Mouse (Mus musculus): ENCODE results near the gene Dnah14. TPM values are rescaled to one million over a fixed set of nuclear protein-coding genes. Genes with fewer than 3 reads are reported as not detected.

The Dnah14 gene
- polyA plus RNA-seq, 1 experiment from 2014 or later: 1.9 TPM

DNA sequence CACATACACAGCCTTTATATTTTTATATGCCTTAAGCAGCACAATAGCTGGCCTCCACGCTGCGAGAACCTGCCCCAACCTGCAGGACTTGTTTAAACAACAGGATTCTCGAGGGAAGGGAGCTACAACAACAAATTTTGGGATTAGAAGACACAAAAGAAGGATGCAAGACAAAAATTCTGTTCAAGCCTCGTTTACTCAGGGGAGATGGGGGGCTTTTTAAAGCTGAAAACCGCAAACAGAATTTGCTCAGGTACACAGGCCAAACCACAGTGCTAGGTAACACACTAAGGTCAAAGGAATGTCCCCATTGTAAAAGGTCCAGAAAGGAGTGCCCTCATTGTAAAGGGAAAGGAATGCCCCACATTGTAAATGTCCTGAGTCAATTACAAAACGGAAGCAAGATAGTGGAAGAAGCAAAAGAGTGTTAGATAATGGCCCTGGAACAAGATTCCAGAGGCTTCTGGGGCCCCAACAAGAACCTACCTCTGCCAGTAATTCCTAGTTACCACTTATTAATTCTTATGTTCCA, 46.9 kb downstream of the Dnah14 start:
- 66% methylated on average over 6 of the region's 6 CpGs for WGBS
- H3K4me1 ChIP-seq: no peaks in the 10 kb centered on the region; the same call in 1 of the 2 replicates
- no peaks in the 10 kb centered on the region for H3K27me3 ChIP-seq (ENCODE audit: low read depth, poor library complexity, severe bottlenecking)
- no peaks in the 10 kb centered on the region for H3K36me3 ChIP-seq
- H3K27ac ChIP-seq (replicated peaks): no peak overlapping the region
- H3K4me3 ChIP-seq: no peak overlapping the region
- H3K9me3 ChIP-seq (replicated peaks): no peaks in the 10 kb centered on the region
- DNase-seq (ENCODE audit: low spot score): no peak

DNA sequence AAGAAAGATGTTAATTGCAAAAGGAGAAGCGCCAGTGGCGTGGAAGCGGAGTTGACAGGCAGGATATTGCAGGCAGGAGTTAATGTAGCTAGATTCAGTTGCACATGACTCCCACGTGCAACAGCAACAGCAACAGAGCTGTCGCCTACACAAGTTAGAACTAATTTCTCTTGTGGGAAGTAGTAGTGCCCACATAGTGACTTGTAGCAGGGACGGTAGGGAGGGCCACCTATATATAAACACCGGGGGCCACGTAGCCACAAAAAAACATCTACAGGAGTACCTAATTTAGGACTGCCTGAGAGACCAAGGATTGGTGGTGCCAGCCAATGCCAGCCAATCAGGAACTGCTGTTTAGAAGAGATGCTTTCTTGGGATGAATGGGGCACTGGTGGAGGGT, 48.5 kb downstream of the Dnah14 start:
- DNase-seq (ENCODE audit: low spot score): no peak
- Histone ChIP-seq H3K27me3 (ENCODE audit: low read depth, poor library complexity, severe bottlenecking) (no peaks in the 10 kb centered on the region), H3K27ac (replicated peaks) (no peak overlapping the region), H3K36me3 (no peaks in the 10 kb centered on the region), H3K9me3 (replicated peaks) (no peaks in the 10 kb centered on the region), H3K4me1 (no peaks in the 10 kb centered on the region; the same call in 1 of the 2 replicates), H3K4me3 (no peak overlapping the region)
- 92% methylated on average over 8 of the region's 8 CpGs for WGBS

DNA sequence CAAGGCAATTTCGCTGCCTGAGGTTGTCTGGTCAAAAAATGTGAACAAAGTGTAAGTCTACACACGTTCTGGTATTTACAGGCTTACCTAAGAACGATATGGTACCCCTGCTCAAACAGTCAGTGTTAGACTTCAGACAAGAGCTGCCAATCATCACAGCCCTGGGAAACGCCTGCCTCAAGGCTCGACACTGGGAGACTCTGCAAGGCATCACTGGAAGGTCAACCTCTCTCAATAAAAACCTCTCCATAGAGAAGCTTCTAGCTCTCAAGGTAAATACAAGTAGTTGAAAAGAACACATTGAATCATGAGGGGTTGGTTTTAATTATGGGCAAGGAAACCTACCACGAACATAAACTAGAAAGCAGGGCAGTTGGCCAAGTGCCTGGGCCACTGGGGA, 51.9 kb downstream of the Dnah14 start:
- no peak overlapping the region for H3K4me3 ChIP-seq
- no peaks in the 10 kb centered on the region for H3K27me3 ChIP-seq (ENCODE audit: low read depth, poor library complexity, severe bottlenecking)
- no peaks in the 10 kb centered on the region; the same call in 1 of the 2 replicates for H3K4me1 ChIP-seq
- no peak overlapping the region for H3K27ac ChIP-seq (replicated peaks)
- DNase-seq (ENCODE audit: low spot score): no peak
- H3K9me3 ChIP-seq (replicated peaks): no peaks in the 10 kb centered on the region
- H3K36me3 ChIP-seq: no peaks in the 10 kb centered on the region
- 76% methylated on average over 6 of the region's 6 CpGs for WGBS

DNA sequence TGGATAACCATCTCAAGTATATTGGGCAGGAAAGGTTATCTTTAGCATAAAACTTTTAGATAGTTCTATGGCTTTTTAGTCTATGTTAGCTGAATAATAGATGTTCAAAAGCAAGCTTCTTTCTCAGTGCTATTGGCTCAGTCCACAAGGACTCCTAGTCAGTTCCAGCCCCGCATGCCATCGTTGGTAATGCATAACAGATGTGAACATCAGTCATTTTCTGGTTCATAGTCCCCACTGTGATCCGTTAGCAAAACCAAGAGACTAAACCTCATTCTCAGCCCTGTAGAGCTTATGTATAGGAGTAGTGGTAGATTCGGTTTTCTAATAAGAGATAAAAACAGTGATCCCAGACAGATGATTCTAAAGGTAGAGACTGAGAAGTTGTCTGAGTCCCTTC, 55.0 kb downstream of the Dnah14 start:
- no peak overlapping the region for H3K27ac ChIP-seq (replicated peaks)
- H3K4me3 ChIP-seq: no peak overlapping the region
- no peaks in the 10 kb centered on the region for H3K9me3 ChIP-seq (replicated peaks)
- no peak for DNase-seq (ENCODE audit: low spot score)
- H3K27me3 ChIP-seq (ENCODE audit: low read depth, poor library complexity, severe bottlenecking): no peaks in the 10 kb centered on the region
- WGBS: 75% methylated on average over 4 of the region's 4 CpGs
- no peaks in the 10 kb centered on the region for H3K4me1 ChIP-seq
- H3K36me3 ChIP-seq: no peaks in the 10 kb centered on the region

DNA sequence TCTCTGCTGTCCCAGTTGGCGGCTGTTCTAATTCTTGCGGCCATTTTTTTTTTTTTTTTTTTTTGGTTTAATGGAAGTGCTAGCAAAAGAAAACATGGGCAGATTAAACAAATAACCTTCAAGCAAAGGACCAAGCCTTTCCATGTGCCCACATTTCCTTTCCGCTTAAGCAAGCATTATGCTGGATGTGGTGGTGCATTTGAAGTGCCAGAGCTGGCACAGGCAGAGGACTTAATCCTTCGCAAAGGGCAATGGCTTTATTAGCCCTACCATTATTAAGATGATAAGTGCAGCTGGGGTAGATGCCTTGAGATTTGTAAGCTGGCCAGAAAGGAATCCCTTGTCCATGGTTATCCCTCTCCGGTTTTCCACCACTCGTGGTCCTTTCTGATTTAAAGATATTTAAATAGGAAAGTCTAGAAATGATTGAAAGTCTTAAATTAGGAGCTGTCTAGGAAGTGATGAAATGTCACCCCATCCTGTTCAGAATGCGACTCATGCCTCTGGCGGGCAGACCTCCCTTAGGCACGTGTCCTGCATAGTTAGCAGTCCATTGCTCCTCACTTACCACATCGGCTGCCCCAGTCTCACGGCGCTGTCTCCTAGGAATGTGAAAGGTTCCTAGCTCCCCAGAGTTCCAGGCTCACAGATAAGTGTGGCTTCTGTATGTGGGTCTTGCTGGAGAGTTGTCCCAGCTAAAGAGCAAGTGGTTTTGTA, 61.8 kb downstream of the Dnah14 start:
- no peak for DNase-seq (ENCODE audit: low spot score)
- no peak overlapping the region for H3K27ac ChIP-seq (replicated peaks)
- no peak overlapping the region for H3K4me3 ChIP-seq
- no peaks in the 10 kb centered on the region for H3K9me3 ChIP-seq (replicated peaks)
- H3K4me1 ChIP-seq: no peaks in the 10 kb centered on the region
- no peaks in the 10 kb centered on the region for H3K36me3 ChIP-seq
- H3K27me3 ChIP-seq (ENCODE audit: low read depth, poor library complexity, severe bottlenecking): no peaks in the 10 kb centered on the region
- 89% methylated on average over 12 of the region's 12 CpGs for WGBS

DNA sequence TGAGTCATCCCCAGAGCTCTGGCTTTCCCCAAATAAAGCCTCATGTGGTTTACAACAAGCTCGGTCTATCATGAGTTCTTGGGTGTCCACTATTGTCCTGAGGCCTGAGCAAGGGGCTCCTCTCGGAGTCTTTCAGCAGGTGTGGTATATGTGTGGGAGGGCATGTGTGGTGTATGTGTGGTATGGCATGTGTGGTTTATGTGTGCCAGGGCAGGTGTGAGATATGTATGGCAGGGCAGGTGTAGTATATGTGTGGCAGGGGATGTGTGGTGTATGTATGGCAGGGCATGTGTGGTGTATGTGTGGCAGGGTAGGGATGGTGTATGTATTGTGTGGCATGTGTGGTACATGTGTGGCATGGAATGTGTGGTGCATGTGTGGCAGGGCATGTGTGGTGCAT, 64.0 kb downstream of the Dnah14 start:
- WGBS: 87% methylated on average over 2 of the region's 2 CpGs
- no peaks in the 10 kb centered on the region for H3K9me3 ChIP-seq (replicated peaks)
- H3K27ac ChIP-seq (replicated peaks): no peak overlapping the region
- no peaks in the 10 kb centered on the region for H3K27me3 ChIP-seq (ENCODE audit: low read depth, poor library complexity, severe bottlenecking)
- no peaks in the 10 kb centered on the region for H3K36me3 ChIP-seq
- no peak overlapping the region for H3K4me3 ChIP-seq
- DNase-seq (ENCODE audit: low spot score): no peak
- H3K4me1 ChIP-seq: no peaks in the 10 kb centered on the region

DNA sequence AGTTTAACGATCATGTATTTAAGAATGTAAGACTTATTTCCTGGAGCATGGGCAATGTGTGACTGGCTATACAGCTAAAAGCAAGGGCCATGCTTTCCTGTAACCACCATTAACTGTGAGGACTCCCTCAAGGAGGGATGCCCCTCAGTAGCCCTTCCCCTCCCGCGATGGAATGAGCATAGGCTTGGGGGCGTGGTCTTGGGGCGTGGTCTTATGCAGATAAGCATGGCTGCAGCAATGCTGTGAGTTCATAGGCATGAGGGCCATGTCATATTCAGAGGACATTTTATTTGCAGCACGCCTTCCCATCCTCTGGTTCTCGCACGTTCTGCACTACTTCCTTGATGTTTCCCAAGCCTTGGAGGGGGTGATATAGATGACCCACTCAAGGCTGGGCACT, 71.1 kb downstream of the Dnah14 start:
- Histone ChIP-seq H3K36me3 (no peaks in the 10 kb centered on the region), H3K9me3 (replicated peaks) (no peaks in the 10 kb centered on the region), H3K4me3 (no peak overlapping the region), H3K4me1 (no peaks in the 10 kb centered on the region), H3K27ac (replicated peaks) (no peak overlapping the region), H3K27me3 (ENCODE audit: low read depth, poor library complexity, severe bottlenecking) (no peaks in the 10 kb centered on the region)
- no peak for DNase-seq (ENCODE audit: low spot score)
- 47% methylated on average over 8 of the region's 8 CpGs for whole genome bisulfite sequencing

DNA sequence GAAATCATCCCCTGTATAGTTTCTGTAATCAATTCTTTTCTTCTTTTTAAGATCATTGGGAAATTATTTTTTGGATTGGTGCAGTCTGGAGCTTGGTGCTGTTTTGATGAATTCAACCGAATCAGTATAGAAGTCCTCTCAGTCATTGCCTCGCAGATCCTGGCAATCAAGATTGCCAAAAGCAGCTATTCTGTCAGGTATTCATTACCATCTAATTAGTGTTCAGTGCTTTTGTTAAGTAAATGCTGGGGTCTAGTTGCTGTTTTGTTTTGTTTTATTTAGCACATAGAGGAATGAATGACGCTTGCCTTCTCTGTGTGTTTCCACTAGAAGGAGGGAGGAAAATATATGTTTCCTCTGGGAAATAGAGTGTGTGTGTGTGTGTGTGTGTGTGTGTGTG, 77.1 kb downstream of the Dnah14 start:
- Histone ChIP-seq H3K9me3 (replicated peaks) (no peaks in the 10 kb centered on the region), H3K4me1 (peaks cover 5% of the 10 kb centered on the region; the same call in 1 of the 2 replicates), H3K27me3 (ENCODE audit: low read depth, poor library complexity, severe bottlenecking) (no peaks in the 10 kb centered on the region), H3K4me3 (no peak overlapping the region), H3K36me3 (no peaks in the 10 kb centered on the region), H3K27ac (replicated peaks) (no peak overlapping the region)
- 64% methylated on average over 3 of the region's 3 CpGs for WGBS
- no peak for DNase-seq (ENCODE audit: low spot score)

DNA sequence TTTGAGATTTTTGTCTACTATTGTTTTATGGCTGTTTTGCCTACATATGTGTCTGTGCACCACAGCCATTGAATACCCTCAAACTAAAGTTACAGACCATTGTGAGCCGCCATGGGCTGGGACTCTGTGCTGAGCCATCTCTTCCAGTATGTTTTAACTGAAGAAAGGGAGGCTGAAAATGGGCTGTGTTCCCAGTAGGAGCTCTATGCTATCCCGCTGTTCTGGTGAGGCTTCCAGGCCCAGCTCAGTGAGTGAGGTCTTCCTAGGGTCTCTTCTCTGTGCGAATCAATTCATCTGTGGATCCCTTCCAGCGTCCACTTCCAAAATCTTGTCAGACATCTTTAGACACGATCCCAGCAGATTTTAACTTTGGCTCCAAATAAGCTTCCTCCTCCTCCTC, 80.1 kb downstream of the Dnah14 start:
- Histone ChIP-seq H3K36me3 (no peaks in the 10 kb centered on the region), H3K4me1 (peaks cover 5% of the 10 kb centered on the region; the same call in 1 of the 2 replicates), H3K27me3 (ENCODE audit: low read depth, poor library complexity, severe bottlenecking) (no peaks in the 10 kb centered on the region), H3K27ac (replicated peaks) (no peak overlapping the region), H3K4me3 (no peak overlapping the region), H3K9me3 (replicated peaks) (no peaks in the 10 kb centered on the region; the same call in 1 of the 2 replicates)
- 86% methylated on average over 5 of the region's 5 CpGs for WGBS
- DNase-seq (ENCODE audit: low spot score): no peak

DNA sequence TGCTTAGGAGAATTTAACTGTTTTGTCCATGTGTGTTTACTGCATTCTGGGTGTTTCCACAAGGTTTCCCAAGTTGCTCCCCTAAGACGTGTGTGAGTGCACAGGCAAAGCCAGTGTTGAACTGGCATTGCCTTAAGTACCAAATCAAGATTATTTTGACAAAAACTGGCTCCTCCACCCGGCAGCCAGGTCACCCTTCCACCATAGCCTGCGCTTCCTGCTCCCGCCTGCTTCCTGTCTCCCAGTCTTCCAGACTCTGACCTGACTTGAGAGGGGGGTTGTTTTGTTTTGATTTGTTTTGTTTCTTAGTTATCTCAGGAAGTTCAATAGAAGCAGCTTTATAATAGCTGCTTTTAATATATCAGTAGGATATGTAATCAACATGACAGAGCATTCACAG, 90.4 kb downstream of the Dnah14 start:
- no peaks in the 10 kb centered on the region for H3K9me3 ChIP-seq (replicated peaks)
- H3K36me3 ChIP-seq: no peaks in the 10 kb centered on the region
- no peaks in the 10 kb centered on the region for H3K4me1 ChIP-seq
- DNase-seq (ENCODE audit: low spot score): no peak
- no peak overlapping the region for H3K27ac ChIP-seq (replicated peaks)
- H3K27me3 ChIP-seq (ENCODE audit: low read depth, poor library complexity, severe bottlenecking): no peaks in the 10 kb centered on the region
- H3K4me3 ChIP-seq: no peak overlapping the region
- WGBS: 64% methylated on average over 4 of the region's 4 CpGs

DNA sequence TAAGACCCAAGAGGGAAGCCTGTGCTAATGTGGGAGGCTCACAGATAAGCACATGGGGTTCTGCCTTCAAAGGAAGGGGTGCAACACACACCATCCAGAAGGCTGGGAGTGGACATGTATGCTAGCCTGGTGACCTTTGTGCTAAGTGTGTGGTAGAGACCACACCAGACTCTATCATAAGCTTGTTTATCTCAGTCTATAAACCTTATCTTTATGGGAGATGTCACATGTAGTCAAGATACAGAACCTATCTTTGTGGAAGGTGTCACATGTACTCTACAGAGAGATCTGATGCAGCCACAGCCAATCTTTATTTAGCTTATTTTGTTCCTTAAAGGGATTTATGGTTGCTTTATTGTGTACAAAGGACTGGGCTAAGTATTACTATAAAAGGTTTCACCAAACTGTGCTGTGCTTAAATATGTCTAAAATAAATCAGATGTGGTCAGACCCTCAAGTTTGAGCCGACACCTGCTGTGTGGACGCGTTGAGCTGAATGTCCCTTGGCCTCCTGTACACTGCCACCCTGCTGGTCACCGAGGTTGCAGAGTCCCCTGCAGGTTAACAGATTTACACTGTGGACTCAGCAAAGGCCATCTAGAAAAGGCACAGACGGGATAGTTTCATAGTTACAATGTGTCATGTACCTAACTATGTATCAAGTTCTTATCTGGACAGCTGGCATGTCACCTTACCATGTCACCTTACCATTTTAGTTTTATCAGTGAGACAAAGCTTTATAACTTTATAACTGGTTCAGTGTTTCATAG, 118.6 kb downstream of the Dnah14 start:
- 80% methylated on average over 5 of the region's 5 CpGs for WGBS
- no peak for DNase-seq (ENCODE audit: low spot score)
- Histone ChIP-seq H3K9me3 (replicated peaks) (no peaks in the 10 kb centered on the region), H3K4me3 (no peak overlapping the region), H3K27ac (replicated peaks) (no peak overlapping the region), H3K4me1 (no peaks in the 10 kb centered on the region), H3K27me3 (ENCODE audit: low read depth, poor library complexity, severe bottlenecking) (no peaks in the 10 kb centered on the region), H3K36me3 (no peaks in the 10 kb centered on the region)

DNA sequence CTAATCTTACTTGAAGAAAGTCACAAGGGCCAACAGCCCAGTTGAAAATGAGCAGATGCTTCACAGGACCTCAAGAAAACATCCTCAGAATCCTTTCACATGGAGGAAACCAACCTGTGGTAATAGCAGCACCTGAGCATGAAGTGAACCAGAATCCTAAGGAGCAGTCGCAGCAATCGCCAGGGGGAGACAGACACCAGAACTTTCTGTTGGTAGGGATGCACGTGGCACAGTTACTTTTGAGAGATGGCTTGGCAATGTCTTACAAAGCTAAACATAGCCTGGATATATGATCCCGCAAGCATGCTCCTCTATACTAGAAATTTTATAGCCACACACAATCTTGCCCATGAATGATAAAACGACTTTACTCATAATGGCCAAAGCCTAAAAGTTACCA, 152.3 kb downstream of the Dnah14 start:
- no peak for DNase-seq (ENCODE audit: low spot score)
- no peaks in the 10 kb centered on the region for H3K36me3 ChIP-seq
- no peaks in the 10 kb centered on the region for H3K4me1 ChIP-seq
- H3K9me3 ChIP-seq (replicated peaks): no peaks in the 10 kb centered on the region
- no peak overlapping the region for H3K4me3 ChIP-seq
- WGBS: 64% methylated on average over 5 of the region's 5 CpGs
- H3K27me3 ChIP-seq (ENCODE audit: low read depth, poor library complexity, severe bottlenecking): no peaks in the 10 kb centered on the region
- no peak overlapping the region for H3K27ac ChIP-seq (replicated peaks)

DNA sequence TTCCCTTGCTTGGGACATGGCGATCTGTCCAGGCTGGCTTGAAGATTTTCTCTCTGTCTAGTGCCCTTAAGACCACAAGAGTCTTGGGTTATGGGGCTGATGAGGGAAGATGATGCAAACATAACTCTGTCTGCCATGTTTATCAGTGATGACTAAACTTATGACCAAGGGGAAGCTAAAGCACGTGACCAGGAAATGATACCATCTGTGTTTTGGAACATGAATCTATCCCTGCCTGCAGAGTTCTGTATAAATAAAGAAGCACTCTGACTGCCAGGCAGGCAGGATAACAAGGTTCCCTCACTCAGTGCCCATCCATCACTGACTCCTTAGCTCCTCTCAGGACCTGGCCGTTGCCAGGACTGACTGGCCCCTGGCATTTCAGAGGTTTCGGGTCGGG, 157.2 kb downstream of the Dnah14 start:
- Histone ChIP-seq H3K4me1 (0 out of 2 replicates have a peak, but pooled peaks cover 3% of the 10 kb centered on the region), H3K36me3 (no peaks in the 10 kb centered on the region), H3K27ac (replicated peaks) (no peak overlapping the region), H3K27me3 (ENCODE audit: low read depth, poor library complexity, severe bottlenecking) (no peaks in the 10 kb centered on the region), H3K9me3 (replicated peaks) (no peaks in the 10 kb centered on the region), H3K4me3 (no peak overlapping the region)
- no peak for DNase-seq (ENCODE audit: low spot score)
- 90% methylated on average over 5 of the region's 5 CpGs for WGBS
